Mouse (Mus musculus) stomach, embryonic 14.5 days (tissue): ENCODE data around the gene Lin52. TPM values are rescaled to one million over a fixed set of nuclear protein-coding genes. Genes with fewer than 3 reads are reported as not detected.
A peak's percentile ranks its signal among the peaks of the same experiment; 100 is the strongest.

Source experiments
- ATAC-seq: fragments of 200-750 bp; cut with Nextera tagmentation; 2 replicates; pipeline ENCODE4 v1.8.0; 2017; ENCODE audit warnings: low read depth, moderate TSS enrichment; ENCODE audit not compliant: insufficient number of reproducible peaks, insufficient read depth, low FRiP score
- H3K27ac ChIP-seq: fragments of 300-500 bp; sonication (generic); 2 replicates; pipeline ENCODE4 v1.5.1; 2014; ENCODE audit warnings: mild to moderate bottlenecking, low read length, moderate library complexity, mixed read lengths
- H3K27me3 ChIP-seq: fragments of 300-500 bp; sonication (generic); 2 replicates; pipeline ENCODE4 v1.6.1; 2014; ENCODE audit warnings: low read length, control low read depth, mixed read lengths; ENCODE audit not compliant: control insufficient read depth, insufficient read depth
- H3K36me3 ChIP-seq: fragments of 300-500 bp; sonication (generic); 2 replicates; pipeline ENCODE4 v1.6.1; 2014; ENCODE audit warnings: mild to moderate bottlenecking, control low read depth, low read length, moderate library complexity, mixed read lengths; ENCODE audit not compliant: control insufficient read depth, insufficient read depth
- H3K4me1 ChIP-seq: fragments of 300-500 bp; sonication (generic); 2 replicates; pipeline ENCODE4 v1.6.1; 2014; ENCODE audit warnings: low read length, control low read depth, mixed read lengths; ENCODE audit not compliant: control insufficient read depth, insufficient read depth
- H3K4me2 ChIP-seq: fragments of 300-500 bp; sonication (generic); replicated peaks from 2 replicates; pipeline ENCODE4 v1.6.1; 2014; ENCODE audit warnings: low read depth, low read length, control low read depth
- H3K4me3 ChIP-seq: fragments of 300-500 bp; sonication (generic); 2 replicates; pipeline ENCODE4 v1.5.1; 2014; ENCODE audit warnings: low read depth, low read length, control low read depth
- H3K9ac ChIP-seq: fragments of 300-500 bp; sonication (generic); replicated peaks from 2 replicates; pipeline ENCODE4 v1.6.1; 2014; ENCODE audit warnings: low read depth, mild to moderate bottlenecking, control low read depth, low read length, moderate library complexity, mixed read lengths
- H3K9me3 ChIP-seq: fragments of 300-500 bp; sonication (generic); 2 replicates; pipeline ENCODE4 v1.6.1; 2016; ENCODE audit warnings: low read depth, low read length, control low read depth; ENCODE audit not compliant: control insufficient read depth
- WGBS: fragments of 180-500 bp; shearing (Covaris S2); extraction: QIAGEN DNeasy Blood & Tissue Kit; methylation state at CpG from one replicate; pipeline ENCODE4 v1.1.7; 2014; 5-methylcytosine and 5-hydroxymethylcytosine counted together
- polyA plus RNA-seq: library from polyadenylated mRNA; unstranded; fragments of >200 nt; fragmentation: Nextera tagmentation; extraction: Ambion mirVana; gene quantifications from 2 replicates; pipeline ENCODE4 v1.2.1, GENCODE M21; 2014

Gene Lin52
- polyA plus RNA-seq, 1 experiment from 2014 or later = 23.0 TPM

GRCm38 (mm10) chr12:84577768-84578439 lies 126.7 kb downstream of the Lin52 start:
- Histone ChIP-seq H3K27ac (no peak overlapping the region), H3K27me3 (peaks cover 8% of the 10 kb centered on the region), H3K36me3 (no peaks in the 10 kb centered on the region), H3K9me3 (no peaks in the 10 kb centered on the region), H3K4me3 (no peak overlapping the region), H3K4me1 (no peaks in the 10 kb centered on the region), H3K9ac (no peak overlapping the region), H3K4me2 (no peak overlapping the region)
- ATAC-seq = no peak
- WGBS = 72% methylated on average over 11 of the region's 11 CpGs

- Histone ChIP-seq H3K27me3 (peaks cover 3% of the 10 kb centered on the region), H3K36me3 (no peaks in the 10 kb centered on the region), H3K9ac (no peak overlapping the region), H3K27ac (no peak overlapping the region), H3K4me1 (no peaks in the 10 kb centered on the region), H3K4me2 (no peak overlapping the region), H3K4me3 (no peak overlapping the region), H3K9me3 (no peaks in the 10 kb centered on the region)
- no peak for ATAC-seq
- WGBS = 45% methylated on average over 5 of the region's 5 CpGs
These were observed 127.2 kb downstream of the Lin52 start for GRCm38 (mm10) chr12:84578440-84578770.

GRCm38 (mm10) chr12:84581285-84581684 lies 130.1 kb downstream of the Lin52 start:
- Histone ChIP-seq H3K36me3 (no peaks in the 10 kb centered on the region), H3K4me2 (no peak overlapping the region), H3K27ac (no peak overlapping the region), H3K9ac (no peak overlapping the region), H3K4me1 (no peaks in the 10 kb centered on the region), H3K4me3 (no peak overlapping the region), H3K9me3 (no peaks in the 10 kb centered on the region), H3K27me3 (no peaks in the 10 kb centered on the region)
- WGBS = 98% methylated on average over 2 of the region's 2 CpGs
- ATAC-seq = no peak

GRCm38 (mm10) chr12:84589825-84590761 lies 138.9 kb downstream of the Lin52 start:
- WGBS = 1% methylated on average over 54 of the region's 54 CpGs
- H3K4me2 ChIP-seq = peak overlapping the region; percentile 100
- no peaks in the 10 kb centered on the region for H3K36me3 ChIP-seq
- H3K27me3 ChIP-seq = no peaks in the 10 kb centered on the region
- peak overlapping the region; percentile 42 for H3K9ac ChIP-seq
- H3K27ac ChIP-seq = no peak overlapping the region
- no peaks in the 10 kb centered on the region for H3K9me3 ChIP-seq
- H3K4me1 ChIP-seq = 0 out of 2 replicates have a peak, but pooled peaks cover 7% of the 10 kb centered on the region
- peak; percentile 73; the same call in 1 of the 2 replicates for ATAC-seq
- peak overlapping the region; percentile 54 for H3K4me3 ChIP-seq

Other genes with a start within 250 kb of the Lin52 start
- 10.2 and 10.6 TPM in 2 replicates for gene Elmsan1, start 232.5 kb upstream of the Lin52 start, polyA plus RNA-seq
- 18.5 and 19.9 TPM in 2 replicates for gene Ptgr2, start 166.2 kb upstream of the Lin52 start, polyA plus RNA-seq
- gene Zfp410, start 134.6 kb upstream of the Lin52 start, polyA plus RNA-seq = 76.9 and 77.0 TPM in 2 replicates
- 52.6 and 52.7 TPM in 2 replicates for gene Coq6, start 89.8 kb upstream of the Lin52 start, polyA plus RNA-seq
- 2.7 and 3.4 TPM in 2 replicates for gene Fam161b, start 89.6 kb upstream of the Lin52 start, polyA plus RNA-seq
- 15.0 and 15.8 TPM in 2 replicates for gene Entpd5, start 42.4 kb upstream of the Lin52 start, polyA plus RNA-seq
- 1.00 and 1.5 TPM in 2 replicates for gene Bbof1, start 42.4 kb upstream of the Lin52 start, polyA plus RNA-seq
- 24.8 and 26.0 TPM in 2 replicates for gene Rnf113a2, start 34.2 kb upstream of the Lin52 start, polyA plus RNA-seq
- 35.5 and 40.1 TPM in 2 replicates for gene Aldh6a1, start 418 bp upstream of the Lin52 start, polyA plus RNA-seq
- not detected in 2 replicates for gene Vsx2, start 118.3 kb downstream of the Lin52 start, polyA plus RNA-seq
- 13.4 and 15.0 TPM in 2 replicates for gene Abcd4, start 166.0 kb downstream of the Lin52 start, polyA plus RNA-seq
- not detected in 2 replicates for gene Vrtn, start 189.6 kb downstream of the Lin52 start, polyA plus RNA-seq
- 0.19 TPM in 1 of 2 replicates, not detected in the other for gene Syndig1l, start 247.4 kb downstream of the Lin52 start, polyA plus RNA-seq